Mouse (Mus musculus) bone marrow macrophage, adult 2 months (primary cell): ENCODE results near the gene Epo. TPM values are rescaled to one million over a fixed set of nuclear protein-coding genes. Genes with fewer than 3 reads are reported as not detected.

Experiments used
- H3K27ac ChIP-seq: 2 replicates; pipeline ENCODE4 v1.5.1; 2012; ENCODE audit warnings: low read depth, low read length; ENCODE audit not compliant: insufficient read depth
- H3K4me1 ChIP-seq: 2 replicates; pipeline ENCODE4 v1.6.1; 2012; ENCODE audit warnings: low read length; ENCODE audit not compliant: control insufficient read depth, insufficient read depth
- H3K4me3 ChIP-seq: 2 replicates; pipeline ENCODE4 v1.5.1; 2012; ENCODE audit warnings: mild to moderate bottlenecking, low read length, moderate library complexity; ENCODE audit not compliant: insufficient read depth
- CTCF ChIP-seq: IDR thresholded peaks from 2 replicates; pipeline ENCODE4 v1.5.1; 2012; ENCODE audit warnings: low read depth, mild to moderate bottlenecking, low read length, moderate library complexity
- POLR2A ChIP-seq: IDR thresholded peaks from 2 replicates; pipeline ENCODE4 v1.6.1; 2012; ENCODE audit warnings: mild to moderate bottlenecking, low read depth, low read length, borderline replicate concordance
- polyA plus RNA-seq: library from polyadenylated mRNA; stranded (reverse); fragments of >200 nt; gene quantifications from 2 replicates; pipeline ENCODE4 v1.2.4, GENCODE M21; 2012; ENCODE audit not compliant: missing spikeins, insufficient read depth, insufficient read length

Gene Epo
- polyA plus RNA-seq, 1 experiment, result not detected

DNA sequence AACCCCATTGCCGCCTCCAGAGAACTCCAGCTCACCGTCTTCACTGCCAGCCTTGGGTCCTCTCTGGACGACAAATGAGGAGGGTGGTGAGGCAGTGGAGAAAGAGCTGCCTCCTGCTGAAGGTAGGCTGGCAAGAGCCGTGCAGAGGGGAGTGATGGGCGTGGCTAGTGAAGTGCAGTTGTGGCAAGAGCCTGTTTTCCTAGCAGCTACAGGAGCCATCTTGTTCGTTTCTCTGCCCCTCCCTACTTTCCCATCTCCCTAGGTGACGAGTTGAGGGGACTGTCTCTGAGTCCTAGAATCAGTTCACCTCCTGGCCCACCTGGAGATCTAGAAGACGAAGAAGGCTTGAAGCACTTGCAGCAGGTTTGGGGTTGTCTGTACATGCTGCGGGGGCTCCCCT, 11.2 kb downstream of the Epo start:
- Histone ChIP-seq H3K4me1 (no peaks in the 10 kb centered on the region), H3K27ac (no peak overlapping the region), H3K4me3 (no peak overlapping the region)
- TF ChIP-seq POLR2A (no peak), CTCF (no peak)

DNA sequence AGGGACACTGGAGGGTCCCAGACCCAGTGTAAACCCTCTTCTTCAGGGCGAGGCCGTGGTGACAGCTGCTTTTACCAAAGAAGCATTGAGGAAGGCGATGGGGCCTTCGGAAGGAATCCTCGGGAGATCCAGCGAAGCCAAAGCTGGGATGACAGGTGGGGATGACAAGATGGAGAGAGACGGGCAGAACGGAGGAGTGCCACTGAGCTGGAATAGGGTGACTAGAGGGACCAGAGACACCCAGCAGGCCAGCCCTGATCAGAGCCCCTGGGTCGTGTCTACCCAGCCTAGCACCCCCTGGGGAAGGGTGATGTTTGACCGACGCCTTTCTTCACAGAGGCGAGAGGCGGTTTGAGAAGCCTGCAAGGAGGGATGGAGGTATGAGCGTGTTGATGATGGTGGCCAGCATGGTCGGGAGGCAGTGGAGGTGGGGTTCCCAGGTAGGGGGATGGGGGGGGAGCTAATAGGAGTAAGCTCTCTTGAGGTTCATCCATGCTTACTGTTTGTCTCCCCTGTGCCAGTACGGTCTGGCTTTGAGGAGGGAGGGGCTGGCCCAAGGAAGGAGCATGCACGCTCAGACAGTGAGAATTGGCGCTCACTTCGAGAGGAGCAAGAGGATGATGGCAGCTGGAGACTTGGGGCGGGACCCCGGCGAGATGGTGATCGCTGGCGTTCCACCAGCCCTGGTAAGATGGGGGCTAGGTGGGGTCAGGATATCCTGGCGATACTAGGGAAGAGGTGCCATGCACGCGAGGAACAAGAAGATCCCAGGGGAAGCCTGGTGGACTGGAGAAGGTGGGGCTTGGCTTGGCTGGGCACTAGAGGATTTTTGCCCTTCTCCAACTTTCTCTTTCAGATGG, 13.1 kb downstream of the Epo start:
- Histone ChIP-seq H3K27ac (no peak overlapping the region), H3K4me3 (no peak overlapping the region), H3K4me1 (no peaks in the 10 kb centered on the region)
- no peak for TF ChIP-seq POLR2A
- TF ChIP-seq CTCF, result no peak

DNA sequence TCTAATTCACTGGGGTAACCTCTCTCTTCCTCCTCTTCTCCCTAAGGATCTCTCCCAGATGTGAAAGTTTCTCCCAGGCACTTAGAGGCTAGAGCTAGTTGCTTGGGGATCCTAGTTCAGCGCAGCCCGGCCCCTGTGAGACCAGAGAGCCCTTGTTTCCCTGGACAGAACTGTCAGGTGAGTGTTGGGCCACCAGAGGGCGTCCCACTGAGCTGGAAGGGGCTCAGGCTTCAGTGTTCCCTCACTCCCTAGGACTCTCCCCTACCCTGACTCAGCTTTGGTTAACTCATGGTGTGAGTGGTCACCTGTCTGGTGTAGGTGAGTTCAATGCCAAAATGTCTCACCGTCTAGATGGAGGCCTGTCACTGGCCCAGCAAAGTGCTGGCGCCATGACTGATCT, 14.6 kb downstream of the Epo start, which contains the start of gene Gigyf1:
Gigyf1 (plus strand) TSS at position 113 of the 400 bp plus-strand sequence.
- Histone ChIP-seq H3K4me1 (no peaks in the 10 kb centered on the region), H3K27ac (no peak within 1 kb of the TSS), H3K4me3 (no peak within 1 kb of the TSS)
- TF ChIP-seq CTCF (peak; percentile 65; the same call in 1 of the 2 replicates), POLR2A (no peak)

DNA sequence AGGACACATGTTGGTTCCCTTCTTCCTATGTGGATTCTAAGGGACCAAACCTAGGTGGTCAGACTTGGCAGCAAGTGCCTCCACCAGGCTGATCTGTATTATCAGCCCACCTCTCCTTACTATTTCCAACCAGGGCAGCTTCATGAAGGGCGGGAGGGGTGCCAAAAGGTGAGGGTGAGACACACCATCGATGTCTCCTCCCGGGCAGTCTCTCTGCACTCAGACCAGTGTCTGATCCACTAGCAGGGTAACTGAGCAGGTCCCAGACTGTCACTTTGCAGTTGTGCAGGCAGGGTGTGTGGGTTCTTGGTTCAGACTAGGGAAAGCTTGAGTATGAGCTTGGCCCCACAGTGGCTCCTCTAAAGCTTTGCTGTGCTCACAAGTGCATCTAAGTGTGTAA, 18.2 kb downstream of the Epo start:
- Histone ChIP-seq H3K4me1 (peaks cover 14% of the 10 kb centered on the region), H3K27ac (no peak overlapping the region), H3K4me3 (no peak overlapping the region)
- TF ChIP-seq CTCF (no peak), POLR2A (no peak)

DNA sequence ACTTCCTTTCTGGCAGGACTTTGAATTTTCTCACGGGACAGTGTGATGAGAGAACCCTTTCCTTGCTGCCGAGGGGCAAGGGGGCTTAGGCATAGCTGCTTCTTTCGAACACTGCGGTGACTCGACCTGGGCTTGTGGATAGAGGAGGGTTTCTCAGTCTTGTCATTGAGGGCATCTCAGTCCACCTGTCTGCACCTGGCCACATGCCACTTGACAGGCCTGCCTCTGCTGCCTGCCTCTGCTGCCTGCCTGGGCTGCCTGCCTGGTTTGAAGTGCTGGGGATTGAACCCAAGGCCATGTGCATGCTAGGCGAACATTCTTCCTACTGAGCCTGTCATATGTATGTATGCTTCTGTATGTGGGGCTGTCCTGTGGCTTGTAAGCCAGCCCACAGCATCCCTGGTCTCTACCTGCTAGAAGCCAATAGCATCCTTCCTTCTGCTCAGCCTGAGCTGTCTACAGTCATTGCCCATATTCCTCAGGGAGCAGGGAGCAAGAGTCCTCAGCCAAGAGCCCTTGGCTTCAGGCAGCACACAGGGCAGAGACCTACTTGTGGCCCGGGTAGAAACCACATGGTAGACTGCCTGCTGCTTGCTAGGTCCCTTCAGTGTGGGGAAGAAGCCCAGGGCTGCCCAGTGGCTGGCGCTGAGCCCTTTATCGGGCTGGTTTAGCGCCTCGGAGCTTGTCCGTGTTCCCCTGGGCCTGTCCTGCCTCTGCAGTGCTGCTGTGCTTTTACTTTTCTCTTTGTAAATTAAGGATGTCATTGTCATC, 18.9 kb downstream of the Epo start:
- no peak overlapping the region for H3K4me3 ChIP-seq
- peaks cover 14% of the 10 kb centered on the region for H3K4me1 ChIP-seq
- no peak overlapping the region for H3K27ac ChIP-seq
- no peak for TF ChIP-seq CTCF
- no peak for TF ChIP-seq POLR2A

DNA sequence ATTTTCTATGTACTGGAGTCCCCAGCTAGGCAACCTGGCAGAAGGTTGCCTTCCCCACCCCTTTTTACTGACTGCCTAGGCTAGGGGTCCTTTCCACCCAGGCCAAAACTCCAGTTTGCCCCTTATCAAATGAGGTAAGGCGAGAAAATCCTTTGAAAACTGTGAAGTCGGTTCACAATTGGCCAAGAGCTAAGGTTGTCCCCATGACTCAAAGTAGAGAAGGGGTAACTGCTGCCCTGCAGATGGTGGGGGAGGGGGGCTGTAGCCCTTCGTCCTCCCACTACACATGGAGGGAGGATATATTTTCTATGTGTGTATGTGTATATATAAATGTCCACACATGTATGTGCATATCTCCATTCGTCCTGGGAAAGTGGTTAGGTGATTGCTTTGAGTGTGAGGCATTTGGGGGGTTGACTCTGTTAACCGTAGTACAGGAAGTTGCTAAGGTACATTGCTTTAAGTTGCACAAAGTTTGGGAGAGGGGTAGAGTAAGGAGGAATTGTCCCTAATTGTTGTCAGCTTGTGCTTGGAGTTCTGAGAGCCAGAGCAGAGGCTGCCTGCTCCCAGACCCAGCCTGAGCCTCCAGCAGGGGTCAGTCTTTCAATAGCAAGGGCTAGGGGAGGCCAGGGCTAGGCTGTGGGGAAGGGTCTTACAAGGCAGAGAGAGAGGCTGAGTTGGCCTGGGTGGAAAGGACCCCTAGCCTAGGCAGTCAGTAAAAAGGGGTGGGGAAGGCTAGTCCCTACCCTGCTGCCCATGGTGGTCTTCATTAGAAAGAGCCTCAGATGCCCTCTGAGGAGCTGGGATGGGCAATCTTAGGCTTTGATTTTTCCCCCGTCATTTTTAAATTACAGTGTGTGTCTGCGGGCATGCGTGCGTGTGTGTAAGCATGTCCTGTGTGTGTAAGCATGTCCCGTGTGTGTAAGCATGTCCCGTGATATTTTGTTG, 19.9 kb downstream of the Epo start:
- no peak overlapping the region for H3K4me3 ChIP-seq
- TF ChIP-seq CTCF (peak; percentile 63), POLR2A (no peak)
- no peak overlapping the region for H3K27ac ChIP-seq
- H3K4me1 ChIP-seq, result peaks cover 14% of the 10 kb centered on the region

DNA sequence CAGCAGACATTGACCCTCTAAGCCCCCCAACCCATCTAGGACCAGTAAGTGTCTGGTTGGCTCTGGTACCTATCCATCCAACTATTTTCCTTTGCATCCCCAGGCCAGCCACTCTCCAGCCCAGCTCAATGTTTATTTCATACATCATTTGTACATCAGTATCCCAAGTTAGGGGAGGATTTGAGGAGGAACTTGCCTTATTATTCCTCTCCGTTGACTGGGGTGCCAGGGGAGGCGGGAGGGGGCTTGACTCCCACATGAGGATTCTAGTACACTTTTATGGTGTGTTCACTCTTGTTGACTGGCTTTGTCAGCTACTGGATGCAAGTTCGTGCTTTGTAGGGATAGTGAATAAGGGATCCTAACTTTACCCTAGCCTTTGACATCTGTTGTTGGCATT, 21.3 kb downstream of the Epo start:
- peak overlapping the region; percentile 80 for H3K4me3 ChIP-seq
- H3K27ac ChIP-seq, result no peak overlapping the region
- H3K4me1 ChIP-seq, result peaks cover 14% of the 10 kb centered on the region
- no peak for TF ChIP-seq POLR2A
- no peak for TF ChIP-seq CTCF

DNA sequence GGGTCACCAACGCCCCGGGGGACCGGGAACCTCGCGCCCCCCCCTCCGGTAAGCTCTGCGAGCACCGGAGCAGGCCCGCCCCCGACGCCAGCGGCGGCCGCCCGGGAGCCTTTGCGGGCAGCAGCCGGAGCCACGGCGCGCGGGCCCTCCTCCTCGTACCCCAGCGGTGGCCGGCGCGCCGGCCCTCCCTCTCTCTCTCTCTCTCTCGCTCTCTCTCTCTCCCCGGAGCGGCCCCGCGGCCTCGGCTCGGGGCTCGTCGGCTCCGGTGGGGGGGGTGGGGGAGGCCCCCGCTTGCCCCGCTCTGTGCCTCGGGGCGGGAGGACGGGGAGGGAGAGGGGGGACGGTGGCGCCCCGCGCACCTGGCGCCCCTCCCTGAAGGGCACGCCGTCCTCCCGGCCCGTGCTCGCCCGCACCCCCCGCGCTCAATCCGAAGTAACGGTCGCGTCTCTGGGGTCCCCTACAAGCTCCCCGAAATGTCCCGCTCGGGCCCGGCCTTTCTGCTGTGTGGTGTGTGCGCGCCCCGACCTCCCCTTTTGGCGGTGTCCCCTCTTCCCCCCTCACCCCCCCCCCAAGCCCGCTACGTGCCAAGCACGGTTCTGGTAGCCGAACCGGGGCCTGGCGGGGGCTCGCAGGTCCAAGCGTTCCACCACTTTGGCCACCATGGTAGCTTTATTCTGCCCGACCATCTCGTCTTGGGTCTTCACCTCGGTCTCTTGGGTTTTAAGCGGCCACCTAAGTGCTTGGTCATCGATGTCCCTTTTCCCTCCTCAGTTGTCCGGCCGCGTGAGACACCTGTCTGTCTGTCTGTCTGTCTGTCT, 22.3 kb downstream of the Epo start:
- Histone ChIP-seq H3K4me3 (peak overlapping the region; percentile 80), H3K4me1 (peaks cover 14% of the 10 kb centered on the region), H3K27ac (no peak overlapping the region)
- TF ChIP-seq CTCF (no peak), POLR2A (no peak)
